17 mouse cellular contexts compared by ENCODE assay signal in the genomic region with DNA sequence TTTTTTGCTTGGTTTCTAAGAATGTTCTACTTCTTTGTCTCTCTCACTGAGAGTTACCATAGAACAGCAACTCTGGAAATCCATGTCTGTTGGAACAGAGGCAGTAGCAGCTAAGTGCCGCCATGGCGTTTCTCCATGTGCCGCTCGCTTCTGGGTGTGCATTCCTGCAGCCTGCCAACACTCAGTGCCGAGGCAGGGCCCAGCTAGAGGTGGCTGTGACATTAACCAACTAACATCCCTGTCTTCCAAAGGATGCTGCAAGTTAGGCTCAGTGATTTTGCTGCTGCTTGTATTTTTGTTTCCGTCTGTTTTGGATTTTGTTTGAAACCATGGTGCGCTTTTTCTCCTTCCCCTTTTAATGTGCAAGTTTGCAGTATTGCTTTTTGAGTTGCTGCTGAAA.
A peak's percentile ranks its signal among the peaks of the same experiment; 100 is the strongest.
DNase-seq lines count a peak whose midpoint lies in the region; ATAC-seq and TF ChIP-seq lines count a peak whose summit lies in the region.
"Had no signal": no experiment of that assay in that cellular context is flagged by ENCODE, and none has a peak within 500 bp of the region (broad histone marks: within the 10 kb centered on the region; RNA-seq: fewer than 3 reads in every experiment).

No protein-coding gene starts in this region.

- H3K27me3 ChIP-seq in lung, embryonic 16.5 days (ENCODE audit: control insufficient read depth, insufficient read depth, low read depth, low read length), result no peaks in the 10 kb centered on the region
- no peaks in the 10 kb centered on the region for H3K27me3 ChIP-seq in lung, postnatal 0 days (replicated peaks; ENCODE audit: insufficient read depth, low read length)
- no peaks in the 10 kb centered on the region for H3K27me3 ChIP-seq in heart, embryonic 11.5 days (ENCODE audit: control insufficient read depth, insufficient read depth, low read length)
- H3K27me3 ChIP-seq: forebrain, embryonic 15.5 days; liver, embryonic 13.5 days; megakaryocyte, embryonic 14.5 days; stomach, embryonic 15.5 days had no signal

- no peak overlapping the region for H3K27ac ChIP-seq in lung, embryonic 16.5 days (ENCODE audit: low read length)
- no peak overlapping the region for H3K27ac ChIP-seq in lung, postnatal 0 days (ENCODE audit: low read length)
- peak overlapping the region; percentile 41; the same call in 1 of the 2 replicates for H3K27ac ChIP-seq in heart, embryonic 11.5 days (ENCODE audit: low read depth, low read length)
- H3K27ac ChIP-seq: forebrain, embryonic 15.5 days; liver, embryonic 13.5 days; stomach, embryonic 15.5 days had no signal

- H3K4me3 ChIP-seq in lung, embryonic 16.5 days (ENCODE audit: low read length), result no peak overlapping the region
- no peak overlapping the region for H3K4me3 ChIP-seq in lung, postnatal 0 days (ENCODE audit: low read depth, low read length)
- no peak overlapping the region for H3K4me3 ChIP-seq in heart, embryonic 11.5 days (ENCODE audit: low read depth, low read length)
- H3K4me3 ChIP-seq: forebrain, embryonic 15.5 days; liver, embryonic 13.5 days; megakaryocyte, embryonic 14.5 days; stomach, embryonic 15.5 days had no signal

- H3K9ac ChIP-seq in lung, embryonic 16.5 days (ENCODE audit: low read length), result no peak overlapping the region
- no peak overlapping the region for H3K9ac ChIP-seq in lung, postnatal 0 days (replicated peaks; ENCODE audit: low read depth)
- H3K9ac ChIP-seq in heart, embryonic 11.5 days (ENCODE audit: low read depth, low read length), result no peak overlapping the region
- H3K9ac ChIP-seq: forebrain, embryonic 15.5 days; liver, embryonic 13.5 days; stomach, embryonic 15.5 days had no signal

- no peak for DNase-seq in lung, postnatal 0 days (ENCODE audit: low spot score)
- DNase-seq in gastrocnemius, postnatal 14 days, result peak; percentile 52
- DNase-seq in heart, postnatal 25 days (ENCODE audit: low spot score), result peak; percentile 19
- no peak for DNase-seq in spleen, postnatal 4 days (ENCODE audit: low spot score in 2 of 2)
- no peak for DNase-seq in left cerebral cortex, adult 11 months (ENCODE audit: low spot score)
- DNase-seq: cerebellum, adult 18-20 months; kidney, adult 8-10 months; layer of hippocampus, postnatal 36 days; liver, embryonic 13.5 days; thymus, postnatal 14 days had no signal

- ATAC-seq in lung, embryonic 16.5 days (ENCODE audit: low read depth), result peak; percentile 71
- ATAC-seq in lung, postnatal 0 days, result no peak
- ATAC-seq in heart, embryonic 11.5 days (replicated peaks; ENCODE audit: insufficient number of reproducible peaks, low FRiP score, low TSS enrichment), result no peak
- ATAC-seq in activated CD4-positive, CD25-positive, alpha-beta regulatory T cell, adult 4 months, result no peak
- ATAC-seq: forebrain, embryonic 15.5 days; hindbrain, embryonic 16.5 days had no signal

- no peak for TF ChIP-seq CTCF in lung, postnatal 0 days (IDR thresholded peaks at IDR 0.05)

- intact Hi-C loops in gastrocnemius, postnatal 14 days (cut with DNase I; ENCODE audit: low total_unique reads), result no loop called here
- intact Hi-C loops in heart, postnatal 25 days (cut with DNase I), result no loop called here

- H3K4me2 ChIP-seq in lung, embryonic 16.5 days (ENCODE audit: low read depth, low read length), result no peak overlapping the region
- no peak overlapping the region for H3K4me2 ChIP-seq in lung, postnatal 0 days (replicated peaks; ENCODE audit: low read depth, low read length)
- H3K4me2 ChIP-seq in heart, embryonic 11.5 days, result no peak overlapping the region
- H3K4me2 ChIP-seq: forebrain, embryonic 15.5 days; liver, embryonic 13.5 days; stomach, embryonic 15.5 days had no signal

- WGBS in lung, embryonic 16.5 days, result 56% methylated on average over 7 of the region's 7 CpGs
- 62% methylated on average over 7 of the region's 7 CpGs for WGBS in lung, postnatal 0 days
- 60% methylated on average over 7 of the region's 7 CpGs for whole genome bisulfite sequencing in heart, embryonic 11.5 days (ENCODE audit: insufficient replicate concordance)

- H3K36me3 ChIP-seq in lung, embryonic 16.5 days (ENCODE audit: control insufficient read depth, insufficient read depth, low read length), result peaks cover 4% of the 10 kb centered on the region; the same call in 1 of the 2 replicates
- no peaks in the 10 kb centered on the region; the same call in 1 of the 2 replicates for H3K36me3 ChIP-seq in lung, postnatal 0 days (ENCODE audit: insufficient read depth, low read length)
- H3K36me3 ChIP-seq in heart, embryonic 11.5 days (ENCODE audit: control insufficient read depth, insufficient read depth, low read length), result no peaks in the 10 kb centered on the region; the same call in 1 of the 2 replicates
- H3K36me3 ChIP-seq: stomach, embryonic 15.5 days had no signal

- no peaks in the 10 kb centered on the region for H3K9me3 ChIP-seq in lung, embryonic 16.5 days (ENCODE audit: control insufficient read depth, low read length)
- no peaks in the 10 kb centered on the region for H3K9me3 ChIP-seq in lung, postnatal 0 days (ENCODE audit: low read length)
- H3K9me3 ChIP-seq in heart, embryonic 11.5 days (replicated peaks; ENCODE audit: control insufficient read depth, low read length), result no peaks in the 10 kb centered on the region
- H3K9me3 ChIP-seq: forebrain, embryonic 15.5 days; liver, embryonic 13.5 days; megakaryocyte, embryonic 14.5 days; stomach, embryonic 15.5 days had no signal

- TF ChIP-seq EP300 in lung, postnatal 0 days (IDR thresholded peaks at IDR 0.05), result no peak

- H3K4me1 ChIP-seq in lung, embryonic 16.5 days (replicated peaks; ENCODE audit: control insufficient read depth, insufficient read depth, low read length), result 0 out of 2 replicates have a peak, but pooled peaks cover 4% of the 10 kb centered on the region
- no peaks in the 10 kb centered on the region for H3K4me1 ChIP-seq in lung, postnatal 0 days (ENCODE audit: insufficient read depth, low read depth, low read length)
- peaks cover 25% of the 10 kb centered on the region for H3K4me1 ChIP-seq in heart, embryonic 11.5 days (ENCODE audit: control insufficient read depth, insufficient read depth, low read length)
- H3K4me1 ChIP-seq: forebrain, embryonic 15.5 days; stomach, embryonic 15.5 days had no signal

Comparison
In these comparisons a context has a peak if more than half of its experiments do, and no peak if none do; other contexts are left out.
1. DNase-seq: peak in gastrocnemius, postnatal 14 days (single experiment) and heart, postnatal 25 days (single experiment); none in lung, postnatal 0 days (single experiment), spleen, postnatal 4 days (0 of 2) and left cerebral cortex, adult 11 months (single experiment).